In genomic region chr5:117068181-117068580, GRCm38 (mm10) we compare ENCODE assay signal across 9 mouse cellular contexts. TPM values are rescaled to one million over a fixed set of nuclear protein-coding genes. Genes with fewer than 3 reads are reported as not detected.
A peak's percentile ranks its signal among the peaks of the same experiment; 100 is the strongest.
DNase-seq lines count a peak whose midpoint lies in the region; ATAC-seq and TF ChIP-seq lines count a peak whose summit lies in the region.
"Had no signal": no experiment of that assay in that cellular context is flagged by ENCODE, and none has a peak within 500 bp of the region (broad histone marks: within the 10 kb centered on the region; RNA-seq: fewer than 3 reads in every experiment).

No protein-coding gene starts in this region.

- H3K27me3 ChIP-seq in CH12.LX (replicated peaks): peaks cover 5% of the 10 kb centered on the region
- H3K27me3 ChIP-seq in neural tube, embryonic 11.5 days (ENCODE audit: control insufficient read depth, insufficient read depth, low read length): no peaks in the 10 kb centered on the region
- H3K27me3 ChIP-seq: embryonic facial prominence, embryonic 15.5 days had no signal

- DNase-seq in kidney, postnatal 10 days: peak; percentile 25
- no peak for DNase-seq in kidney, adult 11 months
- peak; percentile 16 for DNase-seq in CH12.LX (ENCODE audit: extremely low read depth)
- peak; percentile 26 for DNase-seq in T-cell, adult 2 months (ENCODE audit: low spot score)
- peak; percentile 39 for DNase-seq in neural tube, embryonic 11.5 days (ENCODE audit: low spot score)
- no peak for DNase-seq in left cerebral cortex, adult 8-10 months (ENCODE audit: low spot score in 2 of 2)

- WGBS in neural tube, embryonic 11.5 days: 78% methylated on average over 13 of the region's 13 CpGs

- H3K4me1 ChIP-seq in CH12.LX (ENCODE audit: control insufficient read depth in 1 of 2, insufficient read depth in 2 of 2): peaks cover 0 to under 1% of the 10 kb centered on the region in 2 experiments; a peak in 2 of 4 replicates
- no peaks in the 10 kb centered on the region for H3K4me1 ChIP-seq in neural tube, embryonic 11.5 days (ENCODE audit: control insufficient read depth, insufficient read depth, low read length)
- H3K4me1 ChIP-seq: embryonic facial prominence, embryonic 15.5 days had no signal

- no peak overlapping the region for H3K27ac ChIP-seq in CH12.LX (ENCODE audit: insufficient read depth, low read depth)
- no peak overlapping the region for H3K27ac ChIP-seq in neural tube, embryonic 11.5 days (ENCODE audit: low read depth, low read length)
- H3K27ac ChIP-seq: embryonic facial prominence, embryonic 15.5 days had no signal

- no peak for TF ChIP-seq POLR2A in CH12.LX (IDR thresholded peaks at IDR 0.05; ENCODE audit: low read depth, low read length)

- no peak overlapping the region for H3K4me3 ChIP-seq in CH12.LX (replicated peaks in 1 of 3; ENCODE audit: low read depth in 2 of 3, low read length in 2 of 3, poor library complexity in 1 of 3)
- H3K4me3 ChIP-seq in neural tube, embryonic 11.5 days (ENCODE audit: low read depth, low read length): no peak overlapping the region
- H3K4me3 ChIP-seq: embryonic facial prominence, embryonic 15.5 days; myocyte had no signal

- no peaks in the 10 kb centered on the region for H3K79me2 ChIP-seq in CH12.LX (replicated peaks; ENCODE audit: control insufficient read depth, extremely low read depth, insufficient read depth, poor library complexity, severe bottlenecking)

- TF ChIP-seq CTCF in CH12.LX (conservative IDR thresholded peaks at IDR 0.05 in 1 of 2, IDR thresholded peaks at IDR 0.05 in 1 of 2; ENCODE audit: low read depth in 2 of 2, low read length in 2 of 2): peak; percentile 45 to 51; a peak in 3 of 4 replicates

- H3K9ac ChIP-seq in CH12.LX (ENCODE audit: insufficient read depth, low read depth): no peak overlapping the region
- no peak overlapping the region for H3K9ac ChIP-seq in neural tube, embryonic 11.5 days (ENCODE audit: low read length)
- H3K9ac ChIP-seq: embryonic facial prominence, embryonic 15.5 days had no signal

- TF ChIP-seq RAD21 in CH12.LX (IDR thresholded peaks at IDR 0.05; ENCODE audit: low read depth, low read length): no peak

- H3K9me3 ChIP-seq in CH12.LX (replicated peaks; ENCODE audit: low read length): no peaks in the 10 kb centered on the region
- H3K9me3 ChIP-seq in neural tube, embryonic 11.5 days (ENCODE audit: control insufficient read depth, low read length): no peaks in the 10 kb centered on the region

- no peaks in the 10 kb centered on the region for H3K36me3 ChIP-seq in CH12.LX (replicated peaks in 1 of 2; ENCODE audit: control insufficient read depth in 1 of 2, insufficient read depth in 1 of 2, low read length in 1 of 2)
- no peaks in the 10 kb centered on the region for H3K36me3 ChIP-seq in neural tube, embryonic 11.5 days (ENCODE audit: control insufficient read depth, insufficient read depth, low read length)
- H3K36me3 ChIP-seq: embryonic facial prominence, embryonic 15.5 days had no signal

- dilution Hi-C loops in CH12.LX (cut with MboI; ENCODE audit: extremely low pct_ligation_motif_present, extremely low pct_unique_long_range_greater_than_20kb, low sequenced_read_pairs): no loop called here

- no peak for TF ChIP-seq EP300 in CH12.LX (IDR thresholded peaks at IDR 0.05; ENCODE audit: low read length)

- ATAC-seq in neural tube, embryonic 11.5 days (ENCODE audit: insufficient read depth, low FRiP score, low TSS enrichment): no peak
- ATAC-seq in monocyte, adult 5-6 weeks (replicated peaks; ENCODE audit: insufficient number of reproducible peaks, low FRiP score, low TSS enrichment, poor library complexity, severe bottlenecking): no peak

- in situ Hi-C loops in CH12.LX (cut with MboI; ENCODE audit: low pct_ligation_motif_present, low pct_unique_long_range_greater_than_20kb, low sequenced_read_pairs): loop anchor here (25.0 kb wide), 1 partner anchor 956 kb away; no protein-coding TSS in a partner anchor

- no peak overlapping the region for H3K4me2 ChIP-seq in CH12.LX (ENCODE audit: insufficient read depth, low read depth, poor library complexity, severe bottlenecking)
- no peak overlapping the region for H3K4me2 ChIP-seq in neural tube, embryonic 11.5 days (ENCODE audit: low read depth)

TF ChIP-seq in CH12.LX, 34 proteins besides CTCF, POLR2A, EP300 and RAD21:
- TF ChIP-seq MAZ (IDR thresholded peaks at IDR 0.05; ENCODE audit: low read depth, low read length): no peak
- TF ChIP-seq ZNF384 (IDR thresholded peaks at IDR 0.05; ENCODE audit: low read depth, low read length): no peak
- TF ChIP-seq TCF12 (IDR thresholded peaks at IDR 0.05; ENCODE audit: low read depth, low read length): no peak
- no peak for TF ChIP-seq MAFK (IDR thresholded peaks at IDR 0.05; ENCODE audit: insufficient replicate concordance, low read length)
- TF ChIP-seq IRF4 (IDR thresholded peaks at IDR 0.05; ENCODE audit: low read depth, low read length): no peak
- no peak for TF ChIP-seq PAX5 (IDR thresholded peaks at IDR 0.05; ENCODE audit: low read length)
- no peak for TF ChIP-seq UBTF (IDR thresholded peaks at IDR 0.05; ENCODE audit: low read depth, low read length)
- no peak for TF ChIP-seq USF1 (IDR thresholded peaks at IDR 0.05; ENCODE audit: low read depth, low read length)

RNA-seq across cellular contexts. Expression of gene Suds3, which starts 47.7 kb away (rescaled TPM):
- total RNA-seq in CH12.LX (2012; rRNA removed) (54.2 and 64.9 TPM in 2 replicates), CH12.LX (2014; rRNA removed) (68.1 and 70.9 TPM in 2 replicates)
- polyA plus RNA-seq in CH12.LX (2012; ENCODE audit: insufficient read length, low read depth): 103 and 134 TPM in 2 replicates
- polyA plus RNA-seq in neural tube, embryonic 11.5 days (2014; fragmentation: Nextera tagmentation; extraction: Ambion mirVana): 46.3 and 46.7 TPM in 2 replicates
- 100 to 1,000 TPM; 114 to 150 (median 121) TPM for total RNA-seq in left cerebral cortex, adult 8-10 months (2022)
- 88.9 to 99.4 TPM (median 95.5 TPM) in 3 replicates for total RNA-seq in monocyte, adult 5-6 weeks (2017)

RNA-seq across cellular contexts. Expression of gene Taok3, which starts 51.7 kb away (rescaled TPM):
- total RNA-seq in CH12.LX (2012; rRNA removed) (17.4 and 18.6 TPM in 2 replicates), CH12.LX (2014; rRNA removed) (7.2 and 8.3 TPM in 2 replicates)
- polyA plus RNA-seq in CH12.LX (2012; ENCODE audit: insufficient read length, low read depth): 34.6 and 35.0 TPM in 2 replicates
- 20.0 and 20.3 TPM in 2 replicates for polyA plus RNA-seq in neural tube, embryonic 11.5 days (2014; fragmentation: Nextera tagmentation; extraction: Ambion mirVana)
- 10 to 100 TPM; 49.5 to 55.4 (median 52.4) TPM for total RNA-seq in left cerebral cortex, adult 8-10 months (2022)
- total RNA-seq in monocyte, adult 5-6 weeks (2017): 81.6 to 108 TPM (median 90.0 TPM) in 3 replicates

Comparison
In these comparisons a context has a peak if more than half of its experiments do, and no peak if none do; other contexts are left out.
1. DNase-seq: peak in kidney, postnatal 10 days (single experiment), CH12.LX (single experiment), T-cell, adult 2 months (single experiment) and neural tube, embryonic 11.5 days (single experiment); none in kidney, adult 11 months (single experiment) and left cerebral cortex, adult 8-10 months (0 of 2).